Mouse (Mus musculus): Measurements from ENCODE around the gene Lrpprc. TPM values are rescaled to one million over a fixed set of nuclear protein-coding genes. Genes with fewer than 3 reads are reported as not detected.
A peak's percentile ranks its signal among the peaks of the same experiment; 100 is the strongest.

Gene Lrpprc
- total RNA-seq, 1 experiment = 92.0 TPM

DNA sequence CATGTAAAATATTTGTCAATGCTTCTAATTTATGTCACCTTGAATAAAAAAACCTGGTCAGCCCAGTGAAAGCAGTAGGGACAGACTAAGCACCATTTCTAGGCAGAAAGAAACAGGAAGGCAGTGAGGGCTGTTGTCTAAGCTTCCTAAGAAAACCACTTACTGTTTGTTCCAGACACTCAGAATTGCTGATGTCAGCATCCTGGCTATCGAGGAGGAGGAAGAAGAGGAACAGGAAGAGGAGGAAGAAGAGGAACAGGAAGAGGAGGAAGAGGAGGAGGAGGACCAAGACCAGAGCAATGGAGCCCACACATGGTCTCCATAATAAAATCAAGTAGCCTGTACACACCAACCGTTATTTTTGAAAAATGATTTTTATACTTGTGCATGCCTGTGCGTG is 71.5 kb downstream of the Lrpprc start:
- Histone ChIP-seq H3K4me3 (ENCODE audit: insufficient read depth in 1 of 2, low read depth in 1 of 2, low read length in 2 of 2, poor library complexity in 1 of 2, severe bottlenecking in 1 of 2) (no peak overlapping the region), H3K27ac (ENCODE audit: insufficient read depth, low read depth, low read length, poor library complexity, severe bottlenecking) (no peak overlapping the region), H3K9ac (ENCODE audit: insufficient read depth, low read depth, low read length, poor library complexity, severe bottlenecking) (no peak overlapping the region), H3K36me3 (ENCODE audit: control insufficient read depth, insufficient read depth, low read length, poor library complexity, severe bottlenecking) (peaks cover 20% of the 10 kb centered on the region), H3K9me3 (ENCODE audit: control insufficient read depth, insufficient read depth, low read depth, low read length) (no peaks in the 10 kb centered on the region), H3K4me1 (ENCODE audit: control insufficient read depth in 2 of 2, insufficient read depth in 2 of 2, low read length in 2 of 2, poor library complexity in 1 of 2) (peaks cover 6 to 13% of the 10 kb centered on the region in 2 experiments; a peak in 3 of 4 replicates)
- no peak for DNase-seq (ENCODE audit: low read depth, low spot score)
- TF ChIP-seq HCFC1 (IDR thresholded peaks at IDR 0.05; ENCODE audit: borderline replicate concordance, insufficient read depth, low read length) (no peak), MAFK (IDR thresholded peaks at IDR 0.05; ENCODE audit: insufficient read depth, low read depth, low read length) (peak; percentile 89)
- in situ Hi-C loops (cut with MboI; ENCODE audit: low sequenced_read_pairs in 2 of 2, unreplicated experiment in 2 of 2) = no loop called here

DNA sequence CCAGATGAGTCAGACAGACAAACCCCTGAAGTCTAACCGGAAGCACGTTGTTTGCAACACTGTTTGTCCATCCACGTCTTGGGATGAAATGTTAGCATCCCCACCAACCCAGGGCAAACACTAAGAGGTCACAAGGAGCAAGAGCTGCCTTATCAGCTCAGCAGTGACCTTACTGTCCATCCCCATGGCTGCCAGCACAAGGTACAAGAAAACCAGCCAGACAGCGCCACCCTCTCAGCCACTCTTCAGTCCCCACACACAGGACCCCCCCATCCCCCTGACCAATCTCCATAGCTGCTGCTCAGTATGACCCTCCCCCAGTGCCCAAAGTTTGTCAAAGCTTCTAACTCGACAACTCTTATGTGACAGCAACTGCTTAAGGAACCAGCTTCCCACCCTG is 73.2 kb downstream of the Lrpprc start:
- H3K27ac ChIP-seq (ENCODE audit: insufficient read depth, low read depth, low read length, poor library complexity, severe bottlenecking) = no peak overlapping the region
- H3K9me3 ChIP-seq (ENCODE audit: control insufficient read depth, insufficient read depth, low read depth, low read length) = no peaks in the 10 kb centered on the region
- DNase-seq (ENCODE audit: low read depth, low spot score) = no peak
- H3K4me1 ChIP-seq (ENCODE audit: control insufficient read depth in 2 of 2, insufficient read depth in 2 of 2, low read length in 2 of 2, poor library complexity in 1 of 2) = peaks cover 12 to 20% of the 10 kb centered on the region in 2 experiments
- H3K36me3 ChIP-seq (ENCODE audit: control insufficient read depth, insufficient read depth, low read length, poor library complexity, severe bottlenecking) = peaks cover 18% of the 10 kb centered on the region
- H3K4me3 ChIP-seq (ENCODE audit: insufficient read depth in 1 of 2, low read depth in 1 of 2, low read length in 2 of 2, poor library complexity in 1 of 2, severe bottlenecking in 1 of 2) = no peak overlapping the region
- no peak for TF ChIP-seq HCFC1 (IDR thresholded peaks at IDR 0.05; ENCODE audit: borderline replicate concordance, insufficient read depth, low read length)
- TF ChIP-seq MAFK (IDR thresholded peaks at IDR 0.05; ENCODE audit: insufficient read depth, low read depth, low read length) = no peak
- no peak overlapping the region for H3K9ac ChIP-seq (ENCODE audit: insufficient read depth, low read depth, low read length, poor library complexity, severe bottlenecking)
- in situ Hi-C loops (cut with MboI; ENCODE audit: low sequenced_read_pairs in 2 of 2, unreplicated experiment in 2 of 2) = no loop called here

DNA sequence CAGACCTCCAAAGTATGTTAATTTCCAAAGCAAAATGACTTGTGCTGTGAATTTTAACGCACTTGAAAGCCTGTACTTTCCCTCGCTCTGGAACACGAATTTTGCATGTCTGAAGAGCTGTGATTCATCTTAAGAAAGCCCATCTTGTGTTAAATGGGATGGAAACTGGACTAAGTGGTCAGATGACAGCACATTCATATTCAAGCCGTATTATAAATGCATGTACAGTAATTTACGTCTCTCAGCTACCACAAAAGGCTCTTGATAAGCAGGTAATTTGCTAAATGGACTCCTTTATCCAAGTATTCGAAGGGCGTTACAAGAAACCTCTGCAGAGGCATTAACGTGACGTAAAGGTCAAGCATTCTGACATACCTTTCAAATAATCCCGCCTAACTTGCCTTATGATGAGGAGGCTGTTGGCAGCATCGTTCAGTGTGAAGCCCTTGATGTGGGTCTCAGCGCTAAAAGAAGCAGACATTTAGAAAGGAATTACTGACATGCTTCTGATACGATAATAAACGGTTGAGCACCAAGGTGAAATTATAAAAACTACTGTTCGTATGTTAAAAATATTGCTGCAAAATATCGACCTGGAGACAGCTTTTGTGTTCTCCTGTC is 74.2 kb downstream of the Lrpprc start:
- Histone ChIP-seq H3K27ac (ENCODE audit: insufficient read depth, low read depth, low read length, poor library complexity, severe bottlenecking) (no peak overlapping the region), H3K4me1 (ENCODE audit: control insufficient read depth in 2 of 2, insufficient read depth in 2 of 2, low read length in 2 of 2, poor library complexity in 1 of 2) (peaks cover 12 to 20% of the 10 kb centered on the region in 2 experiments), H3K36me3 (ENCODE audit: control insufficient read depth, insufficient read depth, low read length, poor library complexity, severe bottlenecking) (peaks cover 13% of the 10 kb centered on the region), H3K9me3 (ENCODE audit: control insufficient read depth, insufficient read depth, low read depth, low read length) (no peaks in the 10 kb centered on the region), H3K9ac (ENCODE audit: insufficient read depth, low read depth, low read length, poor library complexity, severe bottlenecking) (no peak overlapping the region), H3K4me3 (ENCODE audit: insufficient read depth in 1 of 2, low read depth in 1 of 2, low read length in 2 of 2, poor library complexity in 1 of 2, severe bottlenecking in 1 of 2) (no peak overlapping the region)
- DNase-seq (ENCODE audit: low read depth, low spot score) = no peak
- in situ Hi-C loops (cut with MboI; ENCODE audit: low sequenced_read_pairs in 2 of 2, unreplicated experiment in 2 of 2) = no loop called here
- no peak for TF ChIP-seq MAFK (IDR thresholded peaks at IDR 0.05; ENCODE audit: insufficient read depth, low read depth, low read length)
- TF ChIP-seq CHD2 (IDR thresholded peaks at IDR 0.05; ENCODE audit: low read depth, low read length) = no peak
- no peak for TF ChIP-seq ZNF384 (IDR thresholded peaks at IDR 0.05; ENCODE audit: low read depth, low read length)
- no peak for TF ChIP-seq HCFC1 (IDR thresholded peaks at IDR 0.05; ENCODE audit: borderline replicate concordance, insufficient read depth, low read length)
- TF ChIP-seq ZC3H11A (IDR thresholded peaks at IDR 0.05; ENCODE audit: borderline replicate concordance, low read depth, low read length) = no peak

DNA sequence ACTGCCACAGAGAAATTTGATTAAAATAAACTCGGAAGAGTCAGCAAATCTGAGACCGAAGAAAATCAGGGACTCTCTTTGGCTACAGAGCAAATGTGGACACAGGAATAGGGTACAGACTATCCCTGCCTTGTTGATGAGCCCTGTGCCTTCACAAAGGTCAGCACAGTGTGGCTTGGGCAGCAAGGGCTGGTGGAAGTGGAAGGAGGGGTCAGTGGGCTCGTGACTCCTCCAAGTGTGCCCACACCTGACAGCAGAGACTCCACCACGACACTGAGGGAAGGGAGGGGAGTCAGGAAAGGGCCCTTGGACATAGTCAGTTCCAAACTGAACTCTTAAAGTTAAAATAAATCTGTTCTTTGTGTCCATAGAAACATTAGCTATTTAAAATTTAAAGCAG is 75.7 kb downstream of the Lrpprc start:
- Histone ChIP-seq H3K36me3 (ENCODE audit: control insufficient read depth, insufficient read depth, low read length, poor library complexity, severe bottlenecking) (peaks cover 18% of the 10 kb centered on the region), H3K9ac (ENCODE audit: insufficient read depth, low read depth, low read length, poor library complexity, severe bottlenecking) (no peak overlapping the region), H3K4me1 (ENCODE audit: control insufficient read depth in 2 of 2, insufficient read depth in 2 of 2, low read length in 2 of 2, poor library complexity in 1 of 2) (peaks cover 12 to 15% of the 10 kb centered on the region in 2 experiments), H3K27ac (ENCODE audit: insufficient read depth, low read depth, low read length, poor library complexity, severe bottlenecking) (no peak overlapping the region), H3K9me3 (ENCODE audit: control insufficient read depth, insufficient read depth, low read depth, low read length) (no peaks in the 10 kb centered on the region), H3K4me3 (ENCODE audit: insufficient read depth in 1 of 2, low read depth in 1 of 2, low read length in 2 of 2, poor library complexity in 1 of 2, severe bottlenecking in 1 of 2) (no peak overlapping the region)
- in situ Hi-C loops (cut with MboI; ENCODE audit: low sequenced_read_pairs in 2 of 2, unreplicated experiment in 2 of 2) = no loop called here
- TF ChIP-seq ZNF384 (IDR thresholded peaks at IDR 0.05; ENCODE audit: low read depth, low read length) (no peak), CHD2 (IDR thresholded peaks at IDR 0.05; ENCODE audit: low read depth, low read length) (no peak), MAFK (IDR thresholded peaks at IDR 0.05; ENCODE audit: insufficient read depth, low read depth, low read length) (no peak), ZC3H11A (IDR thresholded peaks at IDR 0.05; ENCODE audit: borderline replicate concordance, low read depth, low read length) (no peak), HCFC1 (IDR thresholded peaks at IDR 0.05; ENCODE audit: borderline replicate concordance, insufficient read depth, low read length) (no peak)
- no peak for DNase-seq (ENCODE audit: low read depth, low spot score)

DNA sequence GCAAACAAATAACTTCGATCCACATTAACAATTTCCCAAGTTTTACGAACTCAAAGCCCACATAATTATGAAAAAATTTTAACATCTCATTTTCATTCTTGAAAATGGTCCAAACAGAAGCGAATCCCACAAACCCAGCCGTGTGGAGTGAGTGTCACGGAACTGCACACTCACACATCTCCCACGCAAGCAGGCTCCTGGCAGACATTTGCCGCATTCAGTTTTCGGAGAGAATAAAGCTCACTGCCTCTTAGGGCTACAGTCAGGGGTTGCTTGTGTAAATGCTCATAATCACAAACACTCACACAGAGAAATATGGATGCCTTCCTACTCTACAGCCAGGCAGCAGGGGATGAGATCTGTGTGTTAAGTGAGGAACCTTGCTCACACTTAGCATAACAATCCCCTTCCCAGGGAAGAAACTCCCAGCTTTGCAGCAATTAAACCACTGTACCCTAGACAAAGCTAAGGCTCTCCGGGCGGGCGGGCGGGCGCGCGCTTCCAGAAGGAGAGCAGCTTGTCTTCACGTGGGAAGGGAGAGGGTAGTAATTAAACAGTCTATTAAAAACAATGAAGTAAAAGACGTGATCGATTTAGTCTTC is 76.9 kb downstream of the Lrpprc start:
- Histone ChIP-seq H3K9ac (ENCODE audit: insufficient read depth, low read depth, low read length, poor library complexity, severe bottlenecking) (no peak overlapping the region), H3K36me3 (ENCODE audit: control insufficient read depth, insufficient read depth, low read length, poor library complexity, severe bottlenecking) (peaks cover 24% of the 10 kb centered on the region), H3K4me1 (ENCODE audit: control insufficient read depth in 2 of 2, insufficient read depth in 2 of 2, low read length in 2 of 2, poor library complexity in 1 of 2) (peaks cover 12 to 18% of the 10 kb centered on the region in 2 experiments), H3K27ac (ENCODE audit: insufficient read depth, low read depth, low read length, poor library complexity, severe bottlenecking) (no peak overlapping the region), H3K4me3 (ENCODE audit: insufficient read depth in 1 of 2, low read depth in 1 of 2, low read length in 2 of 2, poor library complexity in 1 of 2, severe bottlenecking in 1 of 2) (no peak overlapping the region; a peak in 1 of 4 replicates), H3K9me3 (ENCODE audit: control insufficient read depth, insufficient read depth, low read depth, low read length) (no peaks in the 10 kb centered on the region)
- peak; percentile 56 for DNase-seq (ENCODE audit: low read depth, low spot score)
- in situ Hi-C loops (cut with MboI; ENCODE audit: low sequenced_read_pairs in 2 of 2, unreplicated experiment in 2 of 2) = no loop called here
- TF ChIP-seq ZNF384 (IDR thresholded peaks at IDR 0.05; ENCODE audit: low read depth, low read length) = no peak
- TF ChIP-seq MAFK (IDR thresholded peaks at IDR 0.05; ENCODE audit: insufficient read depth, low read depth, low read length) = no peak
- no peak for TF ChIP-seq ZC3H11A (IDR thresholded peaks at IDR 0.05; ENCODE audit: borderline replicate concordance, low read depth, low read length)
- no peak for TF ChIP-seq CHD2 (IDR thresholded peaks at IDR 0.05; ENCODE audit: low read depth, low read length)
- no peak for TF ChIP-seq HCFC1 (IDR thresholded peaks at IDR 0.05; ENCODE audit: borderline replicate concordance, insufficient read depth, low read length)

Data from ES-E14 (cell line).